15 mouse cellular contexts compared by ENCODE assay signal in genomic region chr6:146760022-146760421, GRCm38 (mm10).
"Had no signal": no experiment of that assay in that cellular context is flagged by ENCODE, and none has a peak within 500 bp of the region (broad histone marks: within the 10 kb centered on the region; RNA-seq: fewer than 3 reads in every experiment).

No protein-coding gene starts in this region.

- H3K4me1 ChIP-seq: neural tube, embryonic 12.5 days; stomach, embryonic 15.5 days had no signal

- H3K9me3 ChIP-seq: neural tube, embryonic 12.5 days; neural tube, embryonic 13.5 days; neural tube, embryonic 15.5 days; stomach, embryonic 15.5 days had no signal

- H3K36me3 ChIP-seq: neural tube, embryonic 15.5 days had no signal

- H3K27me3 ChIP-seq: neural tube, embryonic 12.5 days; neural tube, embryonic 13.5 days; neural tube, embryonic 15.5 days; stomach, embryonic 15.5 days had no signal

- H3K4me3 ChIP-seq: neural tube, embryonic 12.5 days; neural tube, embryonic 13.5 days; neural tube, embryonic 15.5 days; stomach, embryonic 15.5 days had no signal

- H3K27ac ChIP-seq: neural tube, embryonic 12.5 days; neural tube, embryonic 13.5 days; neural tube, embryonic 15.5 days; stomach, embryonic 15.5 days; stomach, postnatal 0 days had no signal

- DNase-seq: retina, postnatal 1 day; right cerebral cortex, adult 18-20 months; right cerebral cortex, postnatal 14 days; right cerebral cortex, postnatal 25 days; spleen, adult 18-20 months; thymus, adult 18-20 months; thymus, adult 2 months; thymus, postnatal 14 days; thymus, postnatal 25 days; thymus, postnatal 36 days had no signal

- H3K9ac ChIP-seq: neural tube, embryonic 12.5 days; neural tube, embryonic 13.5 days; neural tube, embryonic 15.5 days; stomach, embryonic 15.5 days had no signal
